Mouse (Mus musculus): ENCODE results near the gene Hnf1a.

DNA sequence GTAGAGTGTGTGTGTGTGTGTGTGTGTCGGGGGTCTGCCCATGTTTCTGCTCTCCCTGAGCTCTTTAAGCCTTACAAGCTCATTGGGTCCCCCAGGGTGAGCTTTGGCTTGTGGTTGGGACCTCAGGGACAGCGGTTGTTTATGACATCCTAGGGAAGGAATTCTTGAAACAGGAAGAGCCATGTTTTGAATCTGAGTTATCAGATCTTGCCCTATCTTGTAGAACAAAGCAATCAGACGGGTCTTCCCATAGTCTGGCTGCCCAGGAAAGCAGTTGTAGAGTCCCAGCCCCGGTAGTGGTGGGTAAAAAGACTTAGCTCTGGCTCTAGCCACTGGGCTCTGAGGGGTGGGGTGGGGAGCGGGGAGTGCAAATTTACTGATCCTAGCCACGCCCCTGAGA, 26.4 kb upstream of the Hnf1a start:
- TF ChIP-seq CTCF (IDR thresholded peaks at IDR 0.05; ENCODE audit: low read depth) (no peak), EP300 (optimal IDR thresholded peaks at IDR 0.05) (no peak)

All from stomach, postnatal 0 days (tissue).